Mouse (Mus musculus) Patski (cell line): ENCODE measurements at regions not wholly inside any gene's neighbourhood (a gene's known extent, or its start where the extent isn't known, plus 50 kb on each side); places are given as distances from the start of the nearest gene placed in this dataset.

ENCODE experiments used
- ATAC-seq: fragments of 100-300 bp; one replicate; pipeline ENCODE4 v1.8.0; 2021
- CTCF ChIA-PET: fragments of 350-600 bp; sonication (Branson Sonifier 250); formaldehyde crosslinking; loops from one replicate; lab custom pipeline; 2022; ENCODE audit warnings: inconsistent platforms; lab: Charles Lee
- POLR2A ChIA-PET: fragments of 350-600 bp; sonication (Branson Sonifier 250); formaldehyde crosslinking; loops from one replicate; lab custom pipeline; 2022; ENCODE audit warnings: antibody characterized with exemption, inconsistent platforms; lab: Charles Lee
- DNase-seq: peaks from one replicate; pipeline ENCODE4 v3.0.0-alpha.2; 2011; ENCODE audit warnings: low read depth, low spot score
- H3K27me3 ChIP-seq: fragments of 371-371 bp; one replicate; pipeline ENCODE4 v1.5.1; 2021
- CTCF ChIP-seq: fragments of 100-300 bp; IDR thresholded peaks from one replicate; pipeline ENCODE4 v1.5.1; 2021
- in situ Hi-C: fragments of 300-500 bp; cut with MboI; formaldehyde crosslinking; loops from 3 replicates; pipeline ENCODE4 v1.11.1; 2018; ENCODE audit warnings: low pct_unique_long_range_greater_than_20kb, mixed read lengths

DNA sequence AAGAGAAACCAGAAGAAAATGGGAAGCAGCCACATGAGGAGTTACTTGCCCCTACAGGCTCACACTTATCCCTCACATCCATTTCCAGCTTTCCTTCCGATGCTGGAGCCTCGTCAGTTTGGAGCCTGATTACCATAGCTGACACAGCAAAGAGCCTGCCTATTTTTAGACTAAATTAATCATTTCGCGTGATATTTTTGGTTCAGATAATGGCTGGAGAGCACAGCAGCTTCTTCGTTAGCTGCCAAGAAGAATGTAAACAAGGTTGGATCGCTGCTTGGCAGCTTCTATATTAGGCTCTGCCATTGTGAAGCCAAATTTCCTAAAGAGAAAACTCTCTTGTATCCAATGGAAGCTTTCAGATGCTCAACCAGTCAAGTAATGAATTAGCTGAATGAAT lies 676.9 kb upstream of the A1bg start:
- no peak for TF ChIP-seq CTCF
- ChIA-PET CTCF (no interaction called here), POLR2A (interaction anchor here (0.6 kb wide), 1 partner anchor 171 kb away, joined by 3 read pairs; no protein-coding TSS in a partner anchor)
- H3K27me3 ChIP-seq, result no peaks in the 10 kb centered on the region
- ATAC-seq (no peak), DNase-seq (no peak)
- in situ Hi-C loops, result no loop called here

DNA sequence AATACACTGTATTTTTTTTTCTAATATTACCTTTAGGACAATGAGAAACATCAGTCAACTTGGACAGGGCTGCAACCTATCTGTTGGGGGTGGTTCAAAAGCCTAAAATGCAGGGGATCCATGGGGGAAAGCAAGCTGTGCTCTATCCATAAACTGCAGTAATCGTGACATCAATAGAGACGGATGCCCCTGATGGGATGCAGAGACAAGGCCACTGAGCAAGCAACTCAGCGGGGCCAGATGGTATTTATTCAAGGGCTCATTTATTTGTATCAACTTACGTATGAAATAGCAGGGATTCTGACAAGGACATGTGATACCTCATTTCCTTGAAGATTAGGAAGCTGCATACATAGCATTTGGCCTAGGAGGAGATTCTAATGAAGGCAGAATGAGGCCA lies 673.5 kb upstream of the A1bg start:
- in situ Hi-C loops, result no loop called here
- no peak for TF ChIP-seq CTCF
- DNase-seq (no peak), ATAC-seq (no peak)
- ChIA-PET CTCF (no interaction called here), POLR2A (no interaction called here)
- H3K27me3 ChIP-seq, result no peaks in the 10 kb centered on the region

DNA sequence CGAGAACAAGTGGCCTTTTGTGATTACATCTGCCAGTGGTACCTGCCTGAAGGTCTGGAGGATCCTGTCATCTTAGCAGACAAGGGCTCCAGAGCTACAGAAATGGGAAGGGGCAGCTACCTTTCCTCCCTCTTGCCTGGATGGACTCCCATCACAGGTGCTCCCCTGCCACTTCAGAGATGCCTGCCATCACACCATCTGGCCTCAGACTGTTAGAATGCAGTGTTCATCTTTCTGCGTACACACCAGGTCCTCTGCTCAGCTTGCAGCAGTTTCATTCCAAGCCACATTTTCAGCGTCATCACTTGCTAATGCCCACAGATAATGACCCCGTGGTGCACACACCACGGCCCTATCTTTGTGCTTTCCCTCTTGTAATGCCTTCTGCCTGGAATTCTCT lies 666.1 kb upstream of the A1bg start:
- ChIA-PET POLR2A (no interaction called here), CTCF (no interaction called here)
- in situ Hi-C loops, result no loop called here
- no peak for DNase-seq
- TF ChIP-seq CTCF, result no peak
- H3K27me3 ChIP-seq, result no peaks in the 10 kb centered on the region
- ATAC-seq, result no peak

DNA sequence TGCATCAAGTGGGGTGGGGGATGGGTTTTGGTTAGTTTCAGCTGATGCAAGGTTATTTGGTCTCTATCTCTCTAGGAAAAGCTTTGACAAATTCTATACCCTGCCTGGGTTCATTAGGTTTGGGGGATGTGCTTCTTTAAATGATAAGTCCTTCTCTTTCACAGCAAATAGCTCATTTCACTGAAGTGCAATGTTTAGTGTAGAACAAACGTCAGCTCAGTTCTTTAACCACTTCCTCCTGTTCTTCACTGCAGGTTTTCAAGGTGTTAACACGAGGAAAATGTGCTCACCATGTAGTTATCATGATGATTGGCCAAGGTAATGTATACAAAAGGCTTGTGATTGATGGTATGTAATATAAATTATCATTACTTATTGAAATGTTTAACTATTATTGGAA lies 659.5 kb upstream of the A1bg start:
- ChIA-PET CTCF (no interaction called here), POLR2A (no interaction called here)
- no peaks in the 10 kb centered on the region for H3K27me3 ChIP-seq
- ATAC-seq, result no peak
- TF ChIP-seq CTCF, result no peak
- in situ Hi-C loops, result no loop called here
- no peak for DNase-seq

DNA sequence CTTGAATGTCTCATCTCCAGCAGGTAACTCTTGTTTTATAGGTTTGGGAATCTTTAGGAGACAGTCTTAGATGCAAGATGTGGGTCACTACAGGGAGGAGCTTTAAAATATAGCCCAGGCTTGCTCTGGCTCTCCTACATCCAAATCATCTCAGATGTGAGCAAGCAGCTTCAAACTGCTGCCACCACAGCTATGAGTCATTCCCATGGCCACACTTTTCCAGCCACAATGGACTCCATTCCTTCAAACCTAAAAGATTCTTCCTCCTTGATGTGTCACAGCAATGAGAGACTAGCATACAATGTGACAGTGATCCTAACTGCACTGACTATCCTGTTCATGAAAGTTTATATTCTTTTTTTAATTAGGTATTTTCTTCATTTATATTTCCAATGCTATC lies 640.5 kb upstream of the A1bg start:
- no peak for TF ChIP-seq CTCF
- DNase-seq (no peak), ATAC-seq (no peak)
- ChIA-PET POLR2A (no interaction called here), CTCF (no interaction called here)
- H3K27me3 ChIP-seq, result no peaks in the 10 kb centered on the region
- in situ Hi-C loops, result no loop called here

DNA sequence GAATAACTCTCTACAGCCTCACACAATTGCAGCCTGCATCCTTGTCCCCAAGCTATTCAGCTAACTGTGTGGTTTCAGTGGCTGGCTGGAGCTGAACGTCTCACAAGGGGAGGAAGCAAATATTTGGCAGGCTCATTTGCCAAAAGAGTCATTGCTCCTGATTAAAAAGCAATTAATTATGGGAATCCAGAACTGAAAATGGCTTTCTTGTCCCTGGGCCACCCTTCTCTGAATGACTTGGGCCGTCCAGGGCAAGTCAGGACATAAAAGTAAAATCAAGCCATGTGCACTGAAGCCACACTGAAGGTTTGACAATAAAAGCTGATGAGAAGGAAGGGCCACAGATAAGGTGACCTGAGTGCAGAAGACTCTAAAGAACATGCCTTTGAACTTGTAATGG lies 639.4 kb upstream of the A1bg start:
- no peak for TF ChIP-seq CTCF
- H3K27me3 ChIP-seq, result no peaks in the 10 kb centered on the region
- in situ Hi-C loops, result no loop called here
- DNase-seq (no peak), ATAC-seq (no peak)
- POLR2A ChIA-PET, result no interaction called here
- CTCF ChIA-PET, result no interaction called here

DNA sequence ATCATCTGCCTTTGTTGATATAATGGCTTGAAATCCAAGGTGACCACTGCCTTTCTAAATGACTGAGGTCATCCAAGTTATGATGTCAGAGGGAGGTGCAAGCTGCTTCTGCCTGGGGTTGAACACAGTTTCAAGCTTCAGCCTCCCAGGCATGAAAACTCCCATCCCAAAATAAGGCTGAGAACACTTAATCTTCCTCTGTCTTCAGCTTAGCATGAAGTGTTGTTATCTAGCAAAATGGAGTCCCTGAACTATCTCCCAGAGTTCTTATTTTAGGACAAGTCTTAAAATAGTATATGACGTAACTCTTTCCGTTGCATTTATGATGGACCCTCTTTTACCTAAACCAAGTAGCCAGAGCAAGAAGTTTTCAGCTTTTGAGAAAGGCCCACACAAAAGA lies 631.1 kb upstream of the A1bg start:
- H3K27me3 ChIP-seq, result no peaks in the 10 kb centered on the region
- DNase-seq (no peak), ATAC-seq (no peak)
- no peak for TF ChIP-seq CTCF
- CTCF ChIA-PET, result interaction anchor here (1.5 kb wide), 1 partner anchor 126 kb away, joined by 3 read pairs; no protein-coding TSS in a partner anchor
- in situ Hi-C loops, result no loop called here
- POLR2A ChIA-PET, result no interaction called here

DNA sequence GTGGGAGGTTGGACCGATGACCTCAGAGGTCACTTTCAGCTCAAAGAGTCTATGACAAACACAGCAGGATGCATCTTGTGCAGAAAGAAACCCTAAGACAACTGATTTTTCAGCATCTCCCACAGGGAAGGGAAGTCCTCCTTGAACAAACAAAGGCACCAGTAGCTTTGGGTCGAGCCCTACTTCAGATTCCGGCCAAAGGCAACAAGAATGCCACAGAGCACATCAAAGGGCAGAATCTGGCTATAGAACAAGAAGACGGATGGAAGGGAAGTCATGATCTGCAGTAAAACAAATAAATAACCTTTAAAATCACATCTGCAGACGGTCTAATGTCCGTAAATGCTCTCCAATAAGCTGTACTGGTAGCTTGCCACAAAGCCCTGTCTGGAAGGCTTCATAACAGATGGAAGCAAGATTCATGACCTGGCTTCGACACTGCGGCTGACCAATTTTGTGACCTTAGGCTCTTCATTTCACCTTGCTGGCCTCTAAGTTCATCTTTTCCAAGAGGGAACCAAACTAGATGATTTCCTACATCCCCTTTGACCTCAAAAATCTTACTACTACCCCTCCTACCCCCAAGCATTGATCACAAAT lies 630.4 kb upstream of the A1bg start:
- in situ Hi-C loops, result no loop called here
- DNase-seq (no peak), ATAC-seq (no peak)
- POLR2A ChIA-PET, result interaction anchor here (0.6 kb wide), 1 partner anchor 111 kb away, joined by 3 read pairs; no protein-coding TSS in a partner anchor
- H3K27me3 ChIP-seq, result no peaks in the 10 kb centered on the region
- CTCF ChIA-PET, result no interaction called here
- no peak for TF ChIP-seq CTCF

DNA sequence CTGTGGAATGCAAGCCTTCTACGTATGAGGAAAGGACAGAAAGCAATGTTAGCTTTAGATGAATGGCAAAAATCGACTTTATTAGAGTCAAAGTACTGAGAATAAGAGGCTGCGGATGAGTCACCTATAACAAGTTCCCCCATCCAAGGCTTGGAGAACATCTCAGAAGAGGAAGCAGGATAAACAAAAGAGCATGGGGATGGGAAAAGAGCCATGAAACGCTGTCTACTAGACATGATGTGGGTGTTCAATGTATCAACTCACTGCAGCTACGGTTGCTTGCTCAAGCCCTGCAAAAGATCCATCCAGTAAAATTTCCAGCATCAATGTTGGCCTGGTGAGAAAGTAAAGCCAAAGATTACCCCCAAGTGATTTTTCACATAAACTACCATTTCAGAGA lies 628.4 kb upstream of the A1bg start:
- no peak for TF ChIP-seq CTCF
- ChIA-PET POLR2A (no interaction called here), CTCF (no interaction called here)
- no peak for ATAC-seq
- in situ Hi-C loops, result no loop called here
- no peak for DNase-seq
- H3K27me3 ChIP-seq, result no peaks in the 10 kb centered on the region

DNA sequence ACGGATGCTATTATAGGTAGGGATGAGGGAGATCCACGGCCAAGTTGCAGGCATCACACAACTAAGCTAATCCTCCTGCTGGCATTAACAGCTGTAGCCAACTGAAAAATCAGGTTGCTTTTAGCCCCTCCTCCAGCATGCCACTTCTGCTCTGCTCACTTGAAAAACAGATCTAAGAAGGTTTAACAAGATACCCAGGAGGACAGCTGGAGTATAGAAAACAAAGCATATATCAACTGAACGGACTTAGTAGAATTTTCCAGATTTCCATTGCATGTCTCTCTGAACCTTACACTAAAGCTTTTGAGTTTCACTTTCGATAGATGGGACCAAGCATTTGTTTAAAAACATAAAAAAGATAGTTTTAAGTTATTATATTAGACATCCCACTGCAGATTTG lies 625.6 kb upstream of the A1bg start:
- no peaks in the 10 kb centered on the region for H3K27me3 ChIP-seq
- CTCF ChIA-PET, result no interaction called here
- no peak for DNase-seq
- POLR2A ChIA-PET, result no interaction called here
- no peak for ATAC-seq
- in situ Hi-C loops, result no loop called here
- no peak for TF ChIP-seq CTCF

DNA sequence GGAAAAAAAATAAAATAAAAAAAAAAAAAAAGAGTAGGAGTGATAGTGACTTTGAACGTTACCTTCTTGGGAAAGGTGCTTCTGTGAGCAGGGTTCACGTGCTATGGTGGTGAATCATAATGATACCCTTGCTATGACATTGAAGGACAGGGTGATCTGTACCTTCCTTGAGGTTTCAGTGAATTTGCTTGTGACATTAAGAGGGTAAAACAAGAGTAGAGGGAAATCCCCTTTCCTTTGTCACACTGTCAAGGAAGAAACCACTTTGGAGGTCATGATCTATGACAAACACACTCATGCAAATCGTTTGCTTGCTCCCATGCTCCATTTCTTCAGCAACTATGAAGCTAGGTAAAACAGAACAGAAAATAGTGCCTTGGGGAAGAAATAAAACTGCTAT lies 623.8 kb upstream of the A1bg start:
- no peaks in the 10 kb centered on the region for H3K27me3 ChIP-seq
- DNase-seq, result no peak
- CTCF ChIA-PET, result no interaction called here
- in situ Hi-C loops, result no loop called here
- POLR2A ChIA-PET, result no interaction called here
- TF ChIP-seq CTCF, result no peak
- ATAC-seq, result no peak

DNA sequence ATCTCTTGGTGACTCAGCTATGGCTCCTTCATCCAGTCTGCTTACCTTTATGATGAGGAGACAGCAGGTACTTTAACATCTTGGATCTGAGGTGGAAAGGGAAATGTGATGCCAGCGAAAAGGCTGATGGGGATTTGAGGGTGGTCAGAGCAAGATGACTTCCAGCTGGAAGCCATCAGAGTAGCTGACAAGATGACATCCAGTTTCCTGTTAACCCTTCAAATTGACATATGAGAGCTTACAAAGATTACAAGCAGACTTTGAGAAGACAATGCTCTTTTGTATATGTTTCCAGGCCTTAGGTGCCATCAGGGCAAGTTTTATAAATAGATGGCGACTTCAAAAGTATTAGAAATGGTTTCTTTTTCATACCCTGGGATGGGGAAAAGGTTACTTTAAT lies 621.3 kb upstream of the A1bg start:
- H3K27me3 ChIP-seq, result no peaks in the 10 kb centered on the region
- in situ Hi-C loops, result no loop called here
- CTCF ChIA-PET, result no interaction called here
- TF ChIP-seq CTCF, result no peak
- POLR2A ChIA-PET, result no interaction called here
- ATAC-seq (no peak), DNase-seq (no peak)
